Mouse (Mus musculus): ENCODE measurements at regions not wholly inside any gene's neighbourhood (a gene's known extent, or its start where the extent isn't known, plus 50 kb on each side); places are given as distances from the start of the nearest gene placed in this dataset.

GRCm38 (mm10) chr1:193697857-193698256 lies 327.8 kb upstream of the Camk1g start:
- ATAC-seq (replicated peaks; ENCODE audit: insufficient number of reproducible peaks, low FRiP score, low TSS enrichment, low read depth) (no peak), DNase-seq (ENCODE audit: low spot score) (no peak)
- no peak overlapping the region for H3K4me3 ChIP-seq (ENCODE audit: low read depth, low read length)
- no peak overlapping the region for H3K9ac ChIP-seq (replicated peaks; ENCODE audit: low read length)
- H3K27me3 ChIP-seq (ENCODE audit: control insufficient read depth, insufficient read depth, low read length) = no peaks in the 10 kb centered on the region
- 89% methylated on average over 3 of the region's 3 CpGs for WGBS
- H3K9me3 ChIP-seq (replicated peaks; ENCODE audit: control insufficient read depth, low read length) = no peaks in the 10 kb centered on the region
- H3K4me1 ChIP-seq (ENCODE audit: control insufficient read depth, insufficient read depth, low read length) = no peaks in the 10 kb centered on the region
- H3K27ac ChIP-seq (replicated peaks; ENCODE audit: low read depth, low read length) = no peak overlapping the region
- H3K36me3 ChIP-seq (replicated peaks; ENCODE audit: control insufficient read depth, insufficient read depth, low read depth, low read length) = no peaks in the 10 kb centered on the region
- H3K4me2 ChIP-seq (ENCODE audit: low read depth, low read length) = no peak overlapping the region

- H3K4me3 ChIP-seq (ENCODE audit: low read depth, low read length) = no peak overlapping the region
- H3K4me2 ChIP-seq (ENCODE audit: low read depth, low read length) = no peak overlapping the region
- no peak for ATAC-seq (replicated peaks; ENCODE audit: insufficient number of reproducible peaks, low FRiP score, low TSS enrichment, low read depth)
- no peak overlapping the region for H3K27ac ChIP-seq (replicated peaks; ENCODE audit: low read depth, low read length)
- H3K9me3 ChIP-seq (replicated peaks; ENCODE audit: control insufficient read depth, low read length) = no peaks in the 10 kb centered on the region
- no peak overlapping the region for H3K9ac ChIP-seq (replicated peaks; ENCODE audit: low read length)
- no peaks in the 10 kb centered on the region for H3K4me1 ChIP-seq (ENCODE audit: control insufficient read depth, insufficient read depth, low read length)
- no peak for DNase-seq (ENCODE audit: low spot score)
- no peaks in the 10 kb centered on the region for H3K36me3 ChIP-seq (replicated peaks; ENCODE audit: control insufficient read depth, insufficient read depth, low read depth, low read length)
- H3K27me3 ChIP-seq (ENCODE audit: control insufficient read depth, insufficient read depth, low read length) = no peaks in the 10 kb centered on the region
- 62% methylated on average over 4 of the region's 4 CpGs for WGBS
These were observed 326.9 kb upstream of the Camk1g start for GRCm38 (mm10) chr1:193697001-193697400.

GRCm38 (mm10) chr1:193692991-193693390 lies 322.9 kb upstream of the Camk1g start:
- H3K9me3 ChIP-seq (replicated peaks; ENCODE audit: control insufficient read depth, low read length) = no peaks in the 10 kb centered on the region
- 32% methylated on average over 3 of the region's 3 CpGs for WGBS
- no peaks in the 10 kb centered on the region for H3K4me1 ChIP-seq (ENCODE audit: control insufficient read depth, insufficient read depth, low read length)
- no peak overlapping the region for H3K9ac ChIP-seq (replicated peaks; ENCODE audit: low read length)
- DNase-seq (ENCODE audit: low spot score) = no peak
- no peaks in the 10 kb centered on the region for H3K36me3 ChIP-seq (replicated peaks; ENCODE audit: control insufficient read depth, insufficient read depth, low read depth, low read length)
- no peak for ATAC-seq (replicated peaks; ENCODE audit: insufficient number of reproducible peaks, low FRiP score, low TSS enrichment, low read depth)
- H3K4me2 ChIP-seq (ENCODE audit: low read depth, low read length) = no peak overlapping the region
- no peak overlapping the region for H3K27ac ChIP-seq (replicated peaks; ENCODE audit: low read depth, low read length)
- no peak overlapping the region for H3K4me3 ChIP-seq (ENCODE audit: low read depth, low read length)
- no peaks in the 10 kb centered on the region for H3K27me3 ChIP-seq (ENCODE audit: control insufficient read depth, insufficient read depth, low read length)

GRCm38 (mm10) chr1:193689601-193690000 lies 319.5 kb upstream of the Camk1g start:
- no peak overlapping the region for H3K9ac ChIP-seq (replicated peaks; ENCODE audit: low read length)
- H3K9me3 ChIP-seq (replicated peaks; ENCODE audit: control insufficient read depth, low read length) = no peaks in the 10 kb centered on the region
- no peaks in the 10 kb centered on the region for H3K27me3 ChIP-seq (ENCODE audit: control insufficient read depth, insufficient read depth, low read length)
- ATAC-seq (replicated peaks; ENCODE audit: insufficient number of reproducible peaks, low FRiP score, low TSS enrichment, low read depth) = peak; percentile 46; the same call in 1 of the 2 replicates
- H3K27ac ChIP-seq (replicated peaks; ENCODE audit: low read depth, low read length) = no peak overlapping the region
- H3K4me3 ChIP-seq (ENCODE audit: low read depth, low read length) = no peak overlapping the region
- no peak overlapping the region for H3K4me2 ChIP-seq (ENCODE audit: low read depth, low read length)
- peak; percentile 59 for DNase-seq (ENCODE audit: low spot score)
- WGBS = 51% methylated on average over 4 of the region's 4 CpGs
- no peaks in the 10 kb centered on the region for H3K4me1 ChIP-seq (ENCODE audit: control insufficient read depth, insufficient read depth, low read length)
- no peaks in the 10 kb centered on the region for H3K36me3 ChIP-seq (replicated peaks; ENCODE audit: control insufficient read depth, insufficient read depth, low read depth, low read length)

- Histone ChIP-seq H3K27ac (replicated peaks; ENCODE audit: low read depth, low read length) (no peak overlapping the region), H3K4me1 (ENCODE audit: control insufficient read depth, insufficient read depth, low read length) (no peaks in the 10 kb centered on the region), H3K9ac (replicated peaks; ENCODE audit: low read length) (no peak overlapping the region), H3K4me2 (ENCODE audit: low read depth, low read length) (no peak overlapping the region), H3K36me3 (replicated peaks; ENCODE audit: control insufficient read depth, insufficient read depth, low read depth, low read length) (no peaks in the 10 kb centered on the region), H3K4me3 (ENCODE audit: low read depth, low read length) (no peak overlapping the region), H3K9me3 (replicated peaks; ENCODE audit: control insufficient read depth, low read length) (no peaks in the 10 kb centered on the region), H3K27me3 (ENCODE audit: control insufficient read depth, insufficient read depth, low read length) (no peaks in the 10 kb centered on the region)
- ATAC-seq (replicated peaks; ENCODE audit: insufficient number of reproducible peaks, low FRiP score, low TSS enrichment, low read depth) = no peak
- 51% methylated on average over 2 of the region's 2 CpGs for WGBS
- no peak for DNase-seq (ENCODE audit: low spot score)
These were observed 312.8 kb upstream of the Camk1g start for GRCm38 (mm10) chr1:193682917-193683316.

GRCm38 (mm10) chr1:193678448-193678847 lies 308.4 kb upstream of the Camk1g start:
- H3K27ac ChIP-seq (replicated peaks; ENCODE audit: low read depth, low read length) = no peak overlapping the region
- ATAC-seq (replicated peaks; ENCODE audit: insufficient number of reproducible peaks, low FRiP score, low TSS enrichment, low read depth) (no peak), DNase-seq (ENCODE audit: low spot score) (no peak)
- no peak overlapping the region for H3K9ac ChIP-seq (replicated peaks; ENCODE audit: low read length)
- no peaks in the 10 kb centered on the region for H3K27me3 ChIP-seq (ENCODE audit: control insufficient read depth, insufficient read depth, low read length)
- no peak overlapping the region for H3K4me3 ChIP-seq (ENCODE audit: low read depth, low read length)
- 90% methylated on average over 2 of the region's 2 CpGs for WGBS
- H3K4me1 ChIP-seq (ENCODE audit: control insufficient read depth, insufficient read depth, low read length) = no peaks in the 10 kb centered on the region
- H3K36me3 ChIP-seq (replicated peaks; ENCODE audit: control insufficient read depth, insufficient read depth, low read depth, low read length) = no peaks in the 10 kb centered on the region
- no peak overlapping the region for H3K4me2 ChIP-seq (ENCODE audit: low read depth, low read length)
- no peaks in the 10 kb centered on the region for H3K9me3 ChIP-seq (replicated peaks; ENCODE audit: control insufficient read depth, low read length)

GRCm38 (mm10) chr1:193673236-193673830 lies 303.2 kb upstream of the Camk1g start:
- H3K27ac ChIP-seq (replicated peaks; ENCODE audit: low read depth, low read length) = no peak overlapping the region
- H3K9ac ChIP-seq (replicated peaks; ENCODE audit: low read length) = no peak overlapping the region
- no peak for ATAC-seq (replicated peaks; ENCODE audit: insufficient number of reproducible peaks, low FRiP score, low TSS enrichment, low read depth)
- no peak overlapping the region for H3K4me3 ChIP-seq (ENCODE audit: low read depth, low read length)
- DNase-seq (ENCODE audit: low spot score) = peak; percentile 64
- H3K4me1 ChIP-seq (ENCODE audit: control insufficient read depth, insufficient read depth, low read length) = no peaks in the 10 kb centered on the region
- H3K36me3 ChIP-seq (replicated peaks; ENCODE audit: control insufficient read depth, insufficient read depth, low read depth, low read length) = no peaks in the 10 kb centered on the region
- no peak overlapping the region for H3K4me2 ChIP-seq (ENCODE audit: low read depth, low read length)
- no peaks in the 10 kb centered on the region for H3K9me3 ChIP-seq (replicated peaks; ENCODE audit: control insufficient read depth, low read length)
- WGBS = 34% methylated on average over 3 of the region's 3 CpGs
- H3K27me3 ChIP-seq (ENCODE audit: control insufficient read depth, insufficient read depth, low read length) = no peaks in the 10 kb centered on the region

GRCm38 (mm10) chr1:193672681-193673080 lies 302.6 kb upstream of the Camk1g start:
- no peak overlapping the region for H3K27ac ChIP-seq (replicated peaks; ENCODE audit: low read depth, low read length)
- H3K36me3 ChIP-seq (replicated peaks; ENCODE audit: control insufficient read depth, insufficient read depth, low read depth, low read length) = no peaks in the 10 kb centered on the region
- 72% methylated on average over 3 of the region's 3 CpGs for WGBS
- no peaks in the 10 kb centered on the region for H3K9me3 ChIP-seq (replicated peaks; ENCODE audit: control insufficient read depth, low read length)
- H3K4me3 ChIP-seq (ENCODE audit: low read depth, low read length) = no peak overlapping the region
- DNase-seq (ENCODE audit: low spot score) (no peak), ATAC-seq (replicated peaks; ENCODE audit: insufficient number of reproducible peaks, low FRiP score, low TSS enrichment, low read depth) (no peak)
- H3K9ac ChIP-seq (replicated peaks; ENCODE audit: low read length) = no peak overlapping the region
- H3K27me3 ChIP-seq (ENCODE audit: control insufficient read depth, insufficient read depth, low read length) = no peaks in the 10 kb centered on the region
- H3K4me1 ChIP-seq (ENCODE audit: control insufficient read depth, insufficient read depth, low read length) = no peaks in the 10 kb centered on the region
- no peak overlapping the region for H3K4me2 ChIP-seq (ENCODE audit: low read depth, low read length)

All from embryonic facial prominence, embryonic 11.5 days (tissue).